Mouse (Mus musculus) ovary, postnatal 10 days (tissue): Measurements from ENCODE around the gene Ddx39.

ENCODE experiments used
- DNase-seq: peaks from one replicate; pipeline ENCODE4 v3.0.0; 2022; ENCODE audit warnings: low spot score

Ddx39 gene

GRCm38 (mm10) chr8:83770669-83771068 is 55.7 kb downstream of the Ddx39 start:
- DNase-seq: no peak

DNA sequence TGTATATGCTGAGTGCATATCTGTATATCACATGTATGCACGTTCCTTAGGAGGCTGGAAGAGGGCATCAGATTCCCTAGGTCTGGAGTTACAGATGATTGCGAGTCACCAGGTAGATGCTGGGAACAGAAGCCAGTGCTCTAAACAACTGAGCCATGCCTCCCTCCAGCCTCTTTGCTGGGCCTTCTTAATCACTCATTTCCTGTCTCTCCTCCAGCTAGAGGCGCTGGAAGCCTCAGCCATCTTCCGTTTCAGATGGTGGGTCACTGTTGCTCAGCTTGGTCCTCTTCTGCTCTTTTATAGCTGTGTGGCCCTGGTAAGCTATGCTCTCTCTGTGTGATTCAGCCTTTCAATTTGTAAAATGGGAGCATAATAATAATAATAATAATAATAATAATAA is 56.8 kb downstream of the Ddx39 start:
- DNase-seq: no peak

GRCm38 (mm10) chr8:83772701-83773451 is 57.9 kb downstream of the Ddx39 start:
- DNase-seq: no peak

- no peak for DNase-seq
These were observed 58.5 kb downstream of the Ddx39 start for GRCm38 (mm10) chr8:83773452-83773846.

- DNase-seq: no peak
These were observed 59.2 kb downstream of the Ddx39 start for GRCm38 (mm10) chr8:83774221-83774620.
